Mouse (Mus musculus): ENCODE data around the gene Rnf213.

- no peak for TF ChIP-seq MAFK (IDR thresholded peaks at IDR 0.05; ENCODE audit: insufficient read depth, low read depth, low read length)
- TF ChIP-seq CHD2 (IDR thresholded peaks at IDR 0.05; ENCODE audit: low read depth, low read length) = no peak
Observed at GRCm38 (mm10) chr11:119392800-119393482, at the start of gene Rnf213.

All from ES-E14 (cell line).